Mouse (Mus musculus) small intestine, adult 2 months (tissue): ENCODE results near the gene Naaladl2.

ENCODE experiments used
- CTCF ChIP-seq: fragments of 200-500 bp; IDR thresholded peaks from 2 replicates; pipeline ENCODE4 v1.5.1; 2012; ENCODE audit warnings: low read depth, mild to moderate bottlenecking, control low read depth, inconsistent platforms, low read length, moderate library complexity, mixed read lengths; ENCODE audit not compliant: insufficient replicate concordance, insufficient read length; ENCODE audit errors: extremely low read depth
- POLR2A ChIP-seq: fragments of 200-500 bp; IDR thresholded peaks from 2 replicates; pipeline ENCODE4 v1.6.1; 2012; ENCODE audit warnings: low read depth, mild to moderate bottlenecking, control low read depth, inconsistent platforms, low read length, moderate library complexity

- no peak for TF ChIP-seq CTCF
- TF ChIP-seq POLR2A = no peak
Observed at GRCm38 (mm10) chr3:25075785-25076184, 68.3 kb downstream of the Naaladl2 start.
